Mouse (Mus musculus): Measurements from ENCODE around the gene Pafah1b1. TPM values are rescaled to one million over a fixed set of nuclear protein-coding genes. Genes with fewer than 3 reads are reported as not detected.
A peak's percentile ranks its signal among the peaks of the same experiment; 100 is the strongest.

Pafah1b1 gene
- polyA plus RNA-seq, 1 experiment from 2014 or later, result 64.1 TPM

- no peak overlapping the region for H3K4me3 ChIP-seq
- no peak overlapping the region for H3K27ac ChIP-seq
- no peak overlapping the region for H3K9ac ChIP-seq
- no peaks in the 10 kb centered on the region for H3K9me3 ChIP-seq
- H3K4me2 ChIP-seq (replicated peaks), result no peak overlapping the region
- ATAC-seq (ENCODE audit: insufficient number of reproducible peaks, insufficient read depth, low FRiP score, low TSS enrichment), result no peak
- WGBS, result 90% methylated on average over 3 of the region's 3 CpGs
- H3K4me1 ChIP-seq, result peaks cover 11% of the 10 kb centered on the region
- H3K27me3 ChIP-seq, result no peaks in the 10 kb centered on the region
- H3K36me3 ChIP-seq, result peaks cover 45% of the 10 kb centered on the region
Measured at GRCm38 (mm10) chr11:74655941-74656340, 68.5 kb downstream of the Pafah1b1 start.

GRCm38 (mm10) chr11:74653385-74653784 lies 71.1 kb downstream of the Pafah1b1 start:
- 46% methylated on average over 6 of the region's 6 CpGs for WGBS
- Histone ChIP-seq H3K4me3 (no peak overlapping the region), H3K4me2 (replicated peaks) (no peak overlapping the region; the same call in 1 of the 2 replicates), H3K36me3 (peaks cover 20% of the 10 kb centered on the region), H3K9me3 (no peaks in the 10 kb centered on the region), H3K27me3 (no peaks in the 10 kb centered on the region), H3K4me1 (peaks cover 23% of the 10 kb centered on the region), H3K9ac (no peak overlapping the region), H3K27ac (0 out of 2 replicates have a peak overlapping the region, but pooled peaks have one; percentile 41)
- no peak for ATAC-seq (ENCODE audit: insufficient number of reproducible peaks, insufficient read depth, low FRiP score, low TSS enrichment)

GRCm38 (mm10) chr11:74652791-74653191 lies 71.7 kb downstream of the Pafah1b1 start:
- no peaks in the 10 kb centered on the region for H3K9me3 ChIP-seq
- WGBS, result 92% methylated on average over 4 of the region's 4 CpGs
- no peak overlapping the region for H3K4me3 ChIP-seq
- peaks cover 23% of the 10 kb centered on the region for H3K4me1 ChIP-seq
- no peak overlapping the region for H3K27ac ChIP-seq
- H3K9ac ChIP-seq, result no peak overlapping the region
- ATAC-seq (ENCODE audit: insufficient number of reproducible peaks, insufficient read depth, low FRiP score, low TSS enrichment), result no peak
- H3K27me3 ChIP-seq, result no peaks in the 10 kb centered on the region
- H3K4me2 ChIP-seq (replicated peaks), result no peak overlapping the region
- peaks cover 14% of the 10 kb centered on the region for H3K36me3 ChIP-seq

- 57% methylated on average over 4 of the region's 4 CpGs for WGBS
- ATAC-seq (ENCODE audit: insufficient number of reproducible peaks, insufficient read depth, low FRiP score, low TSS enrichment), result no peak
- H3K27me3 ChIP-seq, result no peaks in the 10 kb centered on the region
- no peaks in the 10 kb centered on the region for H3K9me3 ChIP-seq
- no peak overlapping the region for H3K27ac ChIP-seq
- H3K4me2 ChIP-seq (replicated peaks), result peak overlapping the region; percentile 94
- peak overlapping the region; percentile 84; the same call in 1 of the 2 replicates for H3K9ac ChIP-seq
- H3K4me1 ChIP-seq, result peaks cover 23% of the 10 kb centered on the region
- H3K4me3 ChIP-seq, result peak overlapping the region; percentile 98
- no peaks in the 10 kb centered on the region for H3K36me3 ChIP-seq
Measured at GRCm38 (mm10) chr11:74650576-74651100, 73.8 kb downstream of the Pafah1b1 start.

- ATAC-seq (ENCODE audit: insufficient number of reproducible peaks, insufficient read depth, low FRiP score, low TSS enrichment), result peak; percentile 44; the same call in 1 of the 2 replicates
- 2% methylated on average over 53 of the region's 53 CpGs for WGBS
- Histone ChIP-seq H3K9ac (peak overlapping the region; percentile 84), H3K4me2 (replicated peaks) (peak overlapping the region; percentile 94), H3K36me3 (no peaks in the 10 kb centered on the region), H3K27me3 (no peaks in the 10 kb centered on the region), H3K4me3 (peak overlapping the region; percentile 98), H3K4me1 (peaks cover 23% of the 10 kb centered on the region), H3K27ac (peak overlapping the region; percentile 54), H3K9me3 (no peaks in the 10 kb centered on the region)
Measured at GRCm38 (mm10) chr11:74649647-74650551, 74.6 kb downstream of the Pafah1b1 start.

GRCm38 (mm10) chr11:74649095-74649646 lies 75.3 kb downstream of the Pafah1b1 start, which contains the start of gene Cluh:
Gene Cluh (plus strand): TSS chr11:74649495.
- H3K9me3 ChIP-seq, result no peaks in the 10 kb centered on the region
- ATAC-seq (ENCODE audit: insufficient number of reproducible peaks, insufficient read depth, low FRiP score, low TSS enrichment), result peak; percentile 86
- peak within 1 kb of the TSS; percentile 63 for H3K27ac ChIP-seq
- WGBS, result under 1% methylated on average over 47 of the region's 58 CpGs
- H3K9ac ChIP-seq, result peak within 1 kb of the TSS; percentile 84
- no peaks in the 10 kb centered on the region for H3K27me3 ChIP-seq
- H3K4me2 ChIP-seq (replicated peaks), result peak within 1 kb of the TSS; percentile 94
- no peaks in the 10 kb centered on the region for H3K36me3 ChIP-seq
- peak within 1 kb of the TSS; percentile 98 for H3K4me3 ChIP-seq
- H3K4me1 ChIP-seq, result peaks cover 23% of the 10 kb centered on the region

GRCm38 (mm10) chr11:74648676-74649075 lies 75.8 kb downstream of the Pafah1b1 start:
- WGBS, result 14% methylated on average over 1 of the region's 1 CpGs
- Histone ChIP-seq H3K9ac (peak overlapping the region; percentile 84), H3K4me1 (peaks cover 23% of the 10 kb centered on the region), H3K36me3 (no peaks in the 10 kb centered on the region), H3K27ac (peak overlapping the region; percentile 63), H3K4me2 (replicated peaks) (peak overlapping the region; percentile 94), H3K4me3 (peak overlapping the region; percentile 98), H3K9me3 (no peaks in the 10 kb centered on the region), H3K27me3 (no peaks in the 10 kb centered on the region)
- no peak for ATAC-seq (ENCODE audit: insufficient number of reproducible peaks, insufficient read depth, low FRiP score, low TSS enrichment)

GRCm38 (mm10) chr11:74647966-74648365 lies 76.5 kb downstream of the Pafah1b1 start:
- H3K4me2 ChIP-seq (replicated peaks), result no peak overlapping the region
- peaks cover 21% of the 10 kb centered on the region for H3K4me1 ChIP-seq
- no peaks in the 10 kb centered on the region for H3K27me3 ChIP-seq
- H3K27ac ChIP-seq, result no peak overlapping the region
- H3K9me3 ChIP-seq, result no peaks in the 10 kb centered on the region
- no peak overlapping the region for H3K9ac ChIP-seq
- H3K4me3 ChIP-seq, result no peak overlapping the region
- H3K36me3 ChIP-seq, result no peaks in the 10 kb centered on the region
- WGBS, result 88% methylated on average over 1 of the region's 1 CpGs
- no peak for ATAC-seq (ENCODE audit: insufficient number of reproducible peaks, insufficient read depth, low FRiP score, low TSS enrichment)

- no peak overlapping the region for H3K9ac ChIP-seq
- peaks cover 14% of the 10 kb centered on the region; the same call in 1 of the 2 replicates for H3K4me1 ChIP-seq
- 0 out of 2 replicates have a peak, but pooled peaks cover 9% of the 10 kb centered on the region for H3K27me3 ChIP-seq
- no peaks in the 10 kb centered on the region for H3K36me3 ChIP-seq
- no peaks in the 10 kb centered on the region for H3K9me3 ChIP-seq
- H3K27ac ChIP-seq, result no peak overlapping the region
- no peak overlapping the region for H3K4me2 ChIP-seq (replicated peaks)
- no peak overlapping the region for H3K4me3 ChIP-seq
- no peak for ATAC-seq (ENCODE audit: insufficient number of reproducible peaks, insufficient read depth, low FRiP score, low TSS enrichment)
- WGBS, result 76% methylated on average over 1 of the region's 1 CpGs
Measured at GRCm38 (mm10) chr11:74639628-74640027, 84.8 kb downstream of the Pafah1b1 start.

GRCm38 (mm10) chr11:74638791-74639411 lies 85.6 kb downstream of the Pafah1b1 start:
- Histone ChIP-seq H3K27ac (peak overlapping the region; percentile 81), H3K4me3 (peak overlapping the region; percentile 71), H3K9ac (peak overlapping the region; percentile 79), H3K27me3 (0 out of 2 replicates have a peak, but pooled peaks cover 9% of the 10 kb centered on the region), H3K36me3 (no peaks in the 10 kb centered on the region), H3K4me2 (replicated peaks) (peak overlapping the region; percentile 85), H3K4me1 (peaks cover 14% of the 10 kb centered on the region; the same call in 1 of the 2 replicates), H3K9me3 (no peaks in the 10 kb centered on the region)
- ATAC-seq (ENCODE audit: insufficient number of reproducible peaks, insufficient read depth, low FRiP score, low TSS enrichment), result peak; percentile 35; the same call in 1 of the 2 replicates
- 11% methylated on average over 9 of the region's 9 CpGs for WGBS
